Mouse (Mus musculus): ENCODE results near the gene Pdlim5. TPM values are rescaled to one million over a fixed set of nuclear protein-coding genes. Genes with fewer than 3 reads are reported as not detected.

Gene Pdlim5
- polyA plus RNA-seq, 1 experiment: 27.4 TPM

DNA sequence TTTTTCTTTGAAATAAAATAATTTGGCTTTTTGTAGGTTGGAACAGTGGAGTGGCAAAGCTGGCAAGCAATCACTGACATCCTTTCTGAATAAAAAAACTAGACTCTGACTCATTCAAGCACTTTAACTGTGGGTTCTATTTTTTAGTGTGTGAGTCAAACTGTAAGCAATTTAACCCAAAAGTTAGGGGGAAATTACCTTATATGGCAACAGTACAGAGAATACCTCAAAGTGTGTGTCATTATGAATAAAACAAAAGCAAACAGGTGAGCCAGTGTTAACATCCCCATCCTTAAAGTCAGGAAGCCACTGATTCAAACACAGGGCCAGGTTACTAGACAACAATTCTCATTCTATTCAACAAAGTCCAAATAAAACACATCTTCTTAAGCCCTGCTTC is 36.5 kb downstream of the Pdlim5 start:
- TF ChIP-seq POLR2A (IDR thresholded peaks at IDR 0.05; ENCODE audit: low read depth, low read length): no peak
- TF ChIP-seq CTCF (IDR thresholded peaks at IDR 0.05; ENCODE audit: extremely low read depth, insufficient read depth, insufficient read length, insufficient replicate concordance): no peak
- H3K27me3 ChIP-seq (ENCODE audit: control insufficient read depth, insufficient read depth, low read length): no peaks in the 10 kb centered on the region
- H3K4me1 ChIP-seq (ENCODE audit: control insufficient read depth, insufficient read depth, insufficient read length): peaks cover 2% of the 10 kb centered on the region; the same call in 1 of the 2 replicates
- no peaks in the 10 kb centered on the region for H3K36me3 ChIP-seq (ENCODE audit: control insufficient read depth, insufficient read depth, low read length)
- no peak for DNase-seq (ENCODE audit: low read depth in 1 of 2, low spot score in 2 of 2)
- no peak overlapping the region for H3K4me3 ChIP-seq (ENCODE audit: extremely low read depth, insufficient read depth, insufficient read length)
- no peak overlapping the region for H3K27ac ChIP-seq (ENCODE audit: insufficient read depth, low read length)

DNA sequence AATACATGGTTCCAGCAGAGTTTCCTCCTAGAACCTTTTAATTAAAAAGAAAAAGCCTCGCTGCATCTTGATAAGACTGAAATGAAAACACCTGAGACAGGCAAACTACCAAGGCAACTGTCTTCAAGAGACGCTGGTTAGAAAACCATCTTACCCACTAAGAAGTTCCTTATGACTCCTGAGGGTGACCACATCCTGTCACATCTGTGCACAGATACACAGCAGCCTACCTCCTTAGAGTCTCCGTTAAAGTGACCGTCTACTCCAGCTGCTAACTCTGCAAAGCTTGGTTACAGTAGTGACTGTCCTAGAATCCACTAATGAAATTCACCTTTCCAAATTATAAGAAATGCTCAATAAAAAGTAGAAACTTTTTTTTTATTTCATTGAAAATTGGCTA is 38.8 kb downstream of the Pdlim5 start:
- Histone ChIP-seq H3K27me3 (ENCODE audit: control insufficient read depth, insufficient read depth, low read length) (no peaks in the 10 kb centered on the region), H3K36me3 (ENCODE audit: control insufficient read depth, insufficient read depth, low read length) (0 out of 2 replicates have a peak, but pooled peaks cover under 1% of the 10 kb centered on the region), H3K4me1 (ENCODE audit: control insufficient read depth, insufficient read depth, insufficient read length) (peaks cover 2% of the 10 kb centered on the region; the same call in 1 of the 2 replicates), H3K4me3 (ENCODE audit: extremely low read depth, insufficient read depth, insufficient read length) (no peak overlapping the region), H3K27ac (ENCODE audit: insufficient read depth, low read length) (no peak overlapping the region)
- 7% methylated on average over 4 of the region's 4 CpGs for WGBS
- peak in 1 of 2 experiments; percentile 21 for DNase-seq (ENCODE audit: low read depth in 1 of 2, low spot score in 2 of 2)
- TF ChIP-seq CTCF (IDR thresholded peaks at IDR 0.05; ENCODE audit: extremely low read depth, insufficient read depth, insufficient read length, insufficient replicate concordance): no peak
- TF ChIP-seq POLR2A (IDR thresholded peaks at IDR 0.05; ENCODE audit: low read depth, low read length): no peak

DNA sequence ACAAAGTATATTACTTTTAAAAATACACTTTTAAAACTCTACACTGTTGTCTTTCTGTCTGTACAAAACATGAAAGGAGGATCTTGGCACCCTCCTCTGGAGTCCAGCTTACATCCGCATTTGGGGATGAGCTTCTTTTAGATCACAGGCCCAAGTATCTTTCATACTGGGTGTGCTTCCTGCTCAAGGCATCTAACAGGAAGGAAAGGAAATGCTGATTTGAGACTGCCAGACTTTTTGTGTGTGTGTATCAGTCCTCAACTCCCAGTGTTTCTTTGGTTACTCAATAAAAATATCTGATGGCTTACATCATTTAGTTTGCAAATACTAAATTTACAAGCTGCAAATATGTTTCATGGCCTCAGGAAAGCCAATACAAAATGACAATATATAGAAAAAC is 42.3 kb downstream of the Pdlim5 start:
- Histone ChIP-seq H3K36me3 (ENCODE audit: control insufficient read depth, insufficient read depth, low read length) (0 out of 2 replicates have a peak, but pooled peaks cover 2% of the 10 kb centered on the region), H3K27me3 (ENCODE audit: control insufficient read depth, insufficient read depth, low read length) (no peaks in the 10 kb centered on the region), H3K27ac (ENCODE audit: insufficient read depth, low read length) (no peak overlapping the region), H3K4me3 (ENCODE audit: extremely low read depth, insufficient read depth, insufficient read length) (no peak overlapping the region), H3K4me1 (ENCODE audit: control insufficient read depth, insufficient read depth, insufficient read length) (peaks cover under 1% of the 10 kb centered on the region; the same call in 1 of the 2 replicates)
- 67% methylated on average over 1 of the region's 1 CpGs for WGBS
- TF ChIP-seq CTCF (IDR thresholded peaks at IDR 0.05; ENCODE audit: extremely low read depth, insufficient read depth, insufficient read length, insufficient replicate concordance): no peak
- TF ChIP-seq POLR2A (IDR thresholded peaks at IDR 0.05; ENCODE audit: low read depth, low read length): no peak
- DNase-seq (ENCODE audit: low read depth in 1 of 2, low spot score in 2 of 2): no peak

DNA sequence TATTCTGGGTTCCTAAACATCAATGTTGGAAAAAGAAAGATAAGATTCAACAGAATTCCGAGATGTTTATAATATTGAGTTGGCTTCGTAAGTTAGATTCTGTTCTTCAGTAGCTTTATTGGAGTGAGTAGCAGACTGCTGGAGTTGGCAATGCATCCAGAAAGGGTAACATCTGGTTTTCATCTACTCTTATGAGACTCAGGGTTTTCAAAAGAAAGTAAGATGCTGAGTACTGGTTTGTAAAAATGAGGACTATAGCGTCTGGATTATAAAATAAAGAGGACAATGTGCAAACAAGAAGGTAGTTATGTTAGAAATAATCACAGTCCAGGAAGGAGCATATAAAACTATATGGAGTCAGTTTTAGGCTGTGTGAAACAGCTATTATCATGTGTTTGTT is 45.0 kb downstream of the Pdlim5 start:
- H3K27ac ChIP-seq (ENCODE audit: insufficient read depth, low read length): no peak overlapping the region
- WGBS: 88% methylated on average over 3 of the region's 3 CpGs
- H3K27me3 ChIP-seq (ENCODE audit: control insufficient read depth, insufficient read depth, low read length): no peaks in the 10 kb centered on the region
- no peak overlapping the region for H3K4me3 ChIP-seq (ENCODE audit: extremely low read depth, insufficient read depth, insufficient read length)
- no peak for TF ChIP-seq POLR2A (IDR thresholded peaks at IDR 0.05; ENCODE audit: low read depth, low read length)
- no peak for TF ChIP-seq CTCF (IDR thresholded peaks at IDR 0.05; ENCODE audit: extremely low read depth, insufficient read depth, insufficient read length, insufficient replicate concordance)
- 0 out of 2 replicates have a peak, but pooled peaks cover 2% of the 10 kb centered on the region for H3K36me3 ChIP-seq (ENCODE audit: control insufficient read depth, insufficient read depth, low read length)
- DNase-seq (ENCODE audit: low read depth in 1 of 2, low spot score in 2 of 2): no peak
- H3K4me1 ChIP-seq (ENCODE audit: control insufficient read depth, insufficient read depth, insufficient read length): no peaks in the 10 kb centered on the region; the same call in 1 of the 2 replicates

DNA sequence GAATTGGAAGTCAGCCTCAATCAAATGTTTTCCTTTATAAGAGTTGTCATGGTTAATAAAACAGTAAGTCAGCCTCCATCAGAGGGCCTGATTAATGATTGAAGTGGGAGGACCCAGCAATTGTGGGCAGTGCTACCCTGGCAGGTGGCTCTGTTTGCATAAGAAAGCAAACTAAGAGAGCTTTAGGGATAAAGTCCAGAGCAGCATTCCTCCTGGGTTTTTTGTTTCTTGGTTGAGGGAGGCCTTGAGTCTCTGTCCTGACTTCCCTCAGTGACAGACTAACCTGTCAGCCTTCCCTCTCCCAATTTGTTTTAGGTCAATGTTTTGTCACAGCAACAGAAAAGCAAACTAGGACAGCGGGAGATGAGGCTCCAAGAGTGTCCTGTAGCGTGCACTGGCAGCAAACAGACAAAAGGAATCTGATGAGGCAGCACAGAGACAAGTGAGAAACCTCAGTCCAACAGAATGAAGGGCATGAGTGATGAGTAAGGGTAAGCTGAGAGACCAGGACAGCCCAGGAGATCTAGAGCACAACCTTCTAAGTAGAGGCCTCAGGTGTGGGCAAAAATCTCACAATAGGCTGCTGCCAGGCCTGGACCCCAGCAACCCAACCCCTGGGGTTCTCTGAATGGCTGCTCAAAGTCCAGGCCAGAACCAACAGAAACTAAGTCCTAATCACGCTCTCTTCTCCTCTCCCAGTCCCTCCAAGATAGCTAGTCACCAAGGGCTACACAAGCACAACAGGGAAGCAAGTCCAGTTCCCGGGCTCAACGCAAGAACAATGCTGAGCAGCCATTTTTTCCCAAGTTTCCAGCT is 46.5 kb downstream of the Pdlim5 start:
- H3K27me3 ChIP-seq (ENCODE audit: control insufficient read depth, insufficient read depth, low read length): no peaks in the 10 kb centered on the region
- no peak overlapping the region for H3K27ac ChIP-seq (ENCODE audit: insufficient read depth, low read length)
- DNase-seq (ENCODE audit: low read depth in 1 of 2, low spot score in 2 of 2): no peak
- 87% methylated on average over 5 of the region's 5 CpGs for WGBS
- no peak overlapping the region for H3K4me3 ChIP-seq (ENCODE audit: extremely low read depth, insufficient read depth, insufficient read length)
- H3K4me1 ChIP-seq (ENCODE audit: control insufficient read depth, insufficient read depth, insufficient read length): no peaks in the 10 kb centered on the region; the same call in 1 of the 2 replicates
- TF ChIP-seq POLR2A (IDR thresholded peaks at IDR 0.05; ENCODE audit: low read depth, low read length) (no peak), CTCF (IDR thresholded peaks at IDR 0.05; ENCODE audit: extremely low read depth, insufficient read depth, insufficient read length, insufficient replicate concordance) (no peak)
- H3K36me3 ChIP-seq (ENCODE audit: control insufficient read depth, insufficient read depth, low read length): 0 out of 2 replicates have a peak, but pooled peaks cover 2% of the 10 kb centered on the region

DNA sequence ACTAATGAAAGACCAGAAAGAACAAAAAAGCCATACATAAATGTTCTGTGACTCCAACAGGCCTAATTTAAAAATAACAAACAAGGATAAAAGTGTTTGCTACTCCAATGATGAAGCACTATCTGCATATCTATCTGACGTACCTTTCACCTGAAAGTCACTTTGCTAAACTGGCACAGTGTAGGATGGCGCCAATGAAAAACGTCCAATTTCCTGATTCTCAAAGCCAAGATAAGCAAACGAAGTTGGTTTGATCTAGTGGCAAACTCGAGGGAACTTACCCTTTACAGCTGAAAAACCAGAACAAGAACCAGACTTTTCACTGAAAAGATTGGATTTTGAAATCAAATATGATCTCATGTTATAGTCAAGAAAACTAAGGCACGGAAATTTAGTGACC is 49.2 kb downstream of the Pdlim5 start:
- H3K27me3 ChIP-seq (ENCODE audit: control insufficient read depth, insufficient read depth, low read length): no peaks in the 10 kb centered on the region
- WGBS: 74% methylated on average over 6 of the region's 6 CpGs
- H3K27ac ChIP-seq (ENCODE audit: insufficient read depth, low read length): no peak overlapping the region
- no peaks in the 10 kb centered on the region for H3K36me3 ChIP-seq (ENCODE audit: control insufficient read depth, insufficient read depth, low read length)
- H3K4me1 ChIP-seq (ENCODE audit: control insufficient read depth, insufficient read depth, insufficient read length): no peaks in the 10 kb centered on the region
- no peak for TF ChIP-seq CTCF (IDR thresholded peaks at IDR 0.05; ENCODE audit: extremely low read depth, insufficient read depth, insufficient read length, insufficient replicate concordance)
- TF ChIP-seq POLR2A (IDR thresholded peaks at IDR 0.05; ENCODE audit: low read depth, low read length): no peak
- no peak overlapping the region for H3K4me3 ChIP-seq (ENCODE audit: extremely low read depth, insufficient read depth, insufficient read length)
- no peak for DNase-seq (ENCODE audit: low read depth in 1 of 2, low spot score in 2 of 2)
